Mouse (Mus musculus): ENCODE results near the gene Sp7. TPM values are rescaled to one million over a fixed set of nuclear protein-coding genes. Genes with fewer than 3 reads are reported as not detected.

Sp7 gene
- total and polyA plus RNA-seq, 3 experiments: not detected

DNA sequence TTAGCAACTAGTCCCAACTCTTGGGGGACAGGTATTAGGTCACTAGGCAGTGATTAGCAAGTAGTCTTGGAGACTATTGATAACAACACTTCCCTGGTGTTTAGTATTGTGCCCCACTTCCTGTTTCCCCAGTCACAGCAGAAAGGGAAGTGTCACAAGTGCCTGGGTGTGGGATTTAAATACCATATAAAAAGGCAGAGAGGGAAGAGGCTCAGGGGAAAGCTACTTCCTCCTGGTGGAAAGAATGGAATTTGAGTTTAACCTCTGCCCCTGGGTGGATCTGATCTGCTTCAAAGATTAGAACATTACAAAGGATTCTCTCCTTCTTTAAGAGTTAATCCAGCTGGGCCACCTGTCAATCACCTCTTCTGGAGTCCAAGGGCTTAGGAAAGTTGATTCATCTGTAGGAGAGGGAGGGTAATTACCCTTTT lies 26.6 kb upstream of the Sp7 start:
- H3K4me1 ChIP-seq (ENCODE audit: control insufficient read depth in 1 of 2, insufficient read depth in 2 of 2, low read length in 2 of 2): peaks cover 6 to 23% of the 10 kb centered on the region in 2 experiments; a peak in 3 of 4 replicates
- TF ChIP-seq POLR2AphosphoS2 (IDR thresholded peaks at IDR 0.05; ENCODE audit: low read length) (no peak), ELF1 (IDR thresholded peaks at IDR 0.05; ENCODE audit: low read depth, low read length) (peak; percentile 92), USF1 (IDR thresholded peaks at IDR 0.05; ENCODE audit: low read depth, low read length) (no peak), EP300 (IDR thresholded peaks at IDR 0.05; ENCODE audit: low read depth in 1 of 2, low read length in 2 of 2) (peak; percentile 78 to 95), NELFE (IDR thresholded peaks at IDR 0.05; ENCODE audit: low read depth, low read length) (no peak), MEF2A (IDR thresholded peaks at IDR 0.05; ENCODE audit: extremely low read depth, insufficient replicate concordance, low read depth, low read length, poor library complexity, severe bottlenecking) (no peak), RCOR1 (IDR thresholded peaks at IDR 0.05; ENCODE audit: low read depth, low read length) (peak; percentile 93), POLR2AphosphoS5 (IDR thresholded peaks at IDR 0.05; ENCODE audit: borderline replicate concordance, low read depth, low read length) (no peak), MYB (IDR thresholded peaks at IDR 0.05; ENCODE audit: low read depth, low read length) (no peak), KAT2A (conservative IDR thresholded peaks at IDR 0.05; ENCODE audit: low read depth, low read length) (no peak), USF2 (IDR thresholded peaks at IDR 0.05; ENCODE audit: borderline replicate concordance in 1 of 2, insufficient read depth in 1 of 2, low read depth in 1 of 2, low read length in 2 of 2) (no peak), SIN3A (IDR thresholded peaks at IDR 0.05; ENCODE audit: low read length) (peak; percentile 94), POLR2A (IDR thresholded peaks at IDR 0.05; ENCODE audit: control insufficient read depth in 1 of 2, insufficient read depth in 1 of 2, low read depth in 1 of 2, low read length in 2 of 2, poor library complexity in 1 of 2) (no peak), RAD21 (IDR thresholded peaks at IDR 0.05; ENCODE audit: low read depth, low read length) (no peak), GABPA (IDR thresholded peaks at IDR 0.05; ENCODE audit: low read depth, low read length) (no peak), MYC (IDR thresholded peaks at IDR 0.05; ENCODE audit: low read depth, low read length) (peak; percentile 51; the same call in 1 of the 2 replicates), ZNF384 (IDR thresholded peaks at IDR 0.05; ENCODE audit: low read depth, low read length) (peak; percentile 38; the same call in 1 of the 2 replicates), JUND (IDR thresholded peaks at IDR 0.05; ENCODE audit: low read depth, low read length) (peak; percentile 53; the same call in 1 of the 2 replicates), MXI1 (IDR thresholded peaks at IDR 0.05; ENCODE audit: low read depth, low read length) (peak; percentile 78), CHD1 (IDR thresholded peaks at IDR 0.05; ENCODE audit: low read depth, low read length) (0 out of 2 replicates have a peak, but pooled peaks have one; percentile 26), HCFC1 (IDR thresholded peaks at IDR 0.05; ENCODE audit: low read depth, low read length) (peak; percentile 61), TBP (IDR thresholded peaks at IDR 0.05; ENCODE audit: low read depth, low read length) (0 out of 2 replicates have a peak, but pooled peaks have one; percentile 9), TCF12 (IDR thresholded peaks at IDR 0.05; ENCODE audit: low read depth, low read length) (peak; percentile 37; the same call in 1 of the 2 replicates), E2F4 (IDR thresholded peaks at IDR 0.05; ENCODE audit: borderline replicate concordance, low read depth, low read length) (no peak), MAFK (IDR thresholded peaks at IDR 0.05; ENCODE audit: borderline replicate concordance, low read depth, low read length) (0 out of 2 replicates have a peak, but pooled peaks have one; percentile 41), ETS1 (IDR thresholded peaks at IDR 0.05; ENCODE audit: low read depth, low read length) (peak; percentile 77), BHLHE40 (IDR thresholded peaks at IDR 0.05; ENCODE audit: borderline replicate concordance, low read depth, low read length) (peak; percentile 63; the same call in 1 of the 2 replicates), TAL1 (IDR thresholded peaks at IDR 0.05; ENCODE audit: low read length) (peak; percentile 70), ZMIZ1 (IDR thresholded peaks at IDR 0.05; ENCODE audit: low read depth, low read length) (no peak), CTCF (IDR thresholded peaks at IDR 0.05 in 2 of 3, conservative IDR thresholded peaks at IDR 0.05 in 1 of 3; ENCODE audit: control insufficient read depth in 1 of 3, insufficient read depth in 1 of 3, low read depth in 2 of 3, low read length in 3 of 3, poor library complexity in 1 of 3, severe bottlenecking in 1 of 3) (no peak), GATA1 (IDR thresholded peaks at IDR 0.05; ENCODE audit: low read depth, low read length) (peak; percentile 78), ZKSCAN1 (IDR thresholded peaks at IDR 0.05; ENCODE audit: low read depth, low read length) (no peak), MAZ (IDR thresholded peaks at IDR 0.05; ENCODE audit: low read depth, low read length) (peak; percentile 79), SMC3 (IDR thresholded peaks at IDR 0.05; ENCODE audit: low read depth, low read length) (peak; percentile 12; the same call in 1 of the 2 replicates), MAX (IDR thresholded peaks at IDR 0.05; ENCODE audit: low read length) (no peak), CHD2 (IDR thresholded peaks at IDR 0.05; ENCODE audit: low read length) (peak; percentile 22; the same call in 1 of the 2 replicates), NRF1 (IDR thresholded peaks at IDR 0.05; ENCODE audit: insufficient read depth, low read depth, low read length, poor library complexity, severe bottlenecking) (no peak)

More for the DNA sequence above, 26.6 kb upstream of the Sp7 start:
- Histone ChIP-seq H3K9ac (ENCODE audit: control insufficient read depth, low read depth, low read length, poor library complexity, severe bottlenecking) (no peak overlapping the region), H3K27me3 (ENCODE audit: control insufficient read depth in 1 of 2, insufficient read depth in 2 of 2, low read length in 2 of 2) (no peaks in the 10 kb centered on the region), H3K27ac (ENCODE audit: control insufficient read depth, low read depth, low read length) (no peak overlapping the region), H3K36me3 (ENCODE audit: control insufficient read depth in 1 of 2, insufficient read depth in 2 of 2, low read length in 2 of 2) (peaks cover 0 to 20% of the 10 kb centered on the region in 2 experiments; a peak in 2 of 4 replicates), H3K4me3 (ENCODE audit: control insufficient read depth in 1 of 2, insufficient read depth in 1 of 2, low read depth in 2 of 2, low read length in 2 of 2) (no peak overlapping the region), H3K79me2 (ENCODE audit: control insufficient read depth, insufficient read depth, low read length, poor library complexity) (no peaks in the 10 kb centered on the region), H3K9me3 (replicated peaks; ENCODE audit: insufficient read depth, low read length) (no peaks in the 10 kb centered on the region)
- DNase-seq (ENCODE audit: low read depth, low spot score): peak; percentile 89

All from MEL (cell line).